Mouse (Mus musculus): ENCODE measurements around the gene Msn. TPM values are rescaled to one million over a fixed set of nuclear protein-coding genes. Genes with fewer than 3 reads are reported as not detected.

Msn gene
- polyA plus RNA-seq, 1 experiment = 127 TPM

DNA sequence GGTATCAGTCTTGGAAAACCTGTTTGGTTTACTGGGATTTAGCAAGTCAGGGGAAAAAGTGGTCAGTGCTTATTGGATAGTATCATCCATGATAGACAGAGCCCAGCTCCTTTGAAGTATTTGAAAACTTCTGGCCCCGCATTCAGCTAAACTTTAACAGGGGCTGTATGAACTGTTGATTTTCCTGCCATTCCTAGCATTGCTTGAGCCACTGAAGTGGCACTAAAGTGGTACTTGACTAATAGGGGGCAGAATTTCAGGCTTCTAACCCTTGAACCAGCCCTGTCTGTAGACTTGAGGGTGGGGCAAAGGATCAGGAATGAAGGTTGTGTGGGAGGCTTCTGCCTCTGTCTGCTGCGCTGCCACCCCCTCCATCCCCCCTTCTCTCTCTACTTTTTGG is 3.2 kb downstream of the Msn start:
- no peaks in the 10 kb centered on the region for H3K9me3 ChIP-seq (replicated peaks; ENCODE audit: control insufficient read depth, insufficient read depth, low read length, poor library complexity, severe bottlenecking)
- no peaks in the 10 kb centered on the region for H3K27me3 ChIP-seq (ENCODE audit: control insufficient read depth, insufficient read depth, low read length, poor library complexity, severe bottlenecking)
- H3K36me3 ChIP-seq (ENCODE audit: control insufficient read depth, insufficient read depth, low read length, poor library complexity, severe bottlenecking) = no peaks in the 10 kb centered on the region
- H3K27ac ChIP-seq (ENCODE audit: insufficient read depth, low read length) = no peak overlapping the region
- TF ChIP-seq CTCF (IDR thresholded peaks at IDR 0.05; ENCODE audit: low read depth, low read length) = no peak
- no peak for TF ChIP-seq POLR2A (IDR thresholded peaks at IDR 0.05; ENCODE audit: insufficient read depth, low read length)
- TF ChIP-seq EP300 (IDR thresholded peaks at IDR 0.05; ENCODE audit: insufficient read depth, low read depth, low read length) = no peak
- no peak overlapping the region for H3K4me3 ChIP-seq (ENCODE audit: low read depth, low read length)
- peaks cover 1% of the 10 kb centered on the region for H3K4me1 ChIP-seq (ENCODE audit: control insufficient read depth, insufficient read depth, low read length)
- H3K9ac ChIP-seq (ENCODE audit: low read depth, poor library complexity, severe bottlenecking) = no peak overlapping the region

DNA sequence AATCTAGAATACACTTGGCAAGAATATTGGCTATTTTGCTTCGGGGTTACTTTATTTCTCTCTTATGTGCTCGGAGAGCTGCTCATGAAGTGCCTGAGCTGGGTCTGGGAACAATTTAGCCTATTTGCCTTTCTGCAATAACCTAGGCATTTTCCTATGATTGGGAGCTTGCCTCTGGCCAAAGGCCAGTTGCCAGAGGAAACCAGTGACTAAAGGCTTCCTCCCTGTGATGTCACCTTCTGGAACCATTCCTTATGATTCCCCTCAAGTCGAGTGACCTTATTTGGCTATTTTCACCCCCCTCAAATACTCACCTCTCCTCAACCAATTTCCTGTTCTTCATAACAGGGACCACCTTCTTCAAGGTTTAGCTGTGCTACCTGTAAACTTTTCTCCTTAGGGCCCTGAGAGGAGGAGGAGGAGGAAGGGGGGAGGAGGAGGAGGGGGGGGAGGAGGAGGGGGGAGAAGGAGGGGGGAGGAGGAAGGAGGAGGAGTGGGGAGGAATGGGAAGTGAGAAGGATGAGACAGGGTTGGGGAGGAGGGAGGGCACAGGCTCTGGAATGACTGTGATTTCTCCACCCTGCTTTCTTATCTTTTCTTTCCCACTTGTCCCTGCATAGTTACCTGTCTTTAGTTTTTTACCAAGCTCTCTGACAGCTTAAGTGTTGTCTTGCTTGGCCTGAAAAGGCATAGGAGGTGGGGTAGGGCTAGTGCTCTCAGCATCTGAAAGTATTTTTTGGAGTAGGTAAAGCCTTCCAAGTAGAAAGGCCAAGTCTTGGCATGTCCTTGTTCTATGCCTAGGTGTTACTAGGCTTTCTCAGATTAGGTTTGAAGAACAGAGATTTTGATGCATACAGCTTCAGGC is 11.8 kb downstream of the Msn start:
- no peak overlapping the region for H3K4me3 ChIP-seq (ENCODE audit: low read depth, low read length)
- H3K27ac ChIP-seq (ENCODE audit: insufficient read depth, low read length) = no peak overlapping the region
- no peaks in the 10 kb centered on the region for H3K4me1 ChIP-seq (ENCODE audit: control insufficient read depth, insufficient read depth, low read length)
- H3K9me3 ChIP-seq (replicated peaks; ENCODE audit: control insufficient read depth, insufficient read depth, low read length, poor library complexity, severe bottlenecking) = no peaks in the 10 kb centered on the region
- no peak overlapping the region for H3K9ac ChIP-seq (ENCODE audit: low read depth, poor library complexity, severe bottlenecking)
- H3K27me3 ChIP-seq (ENCODE audit: control insufficient read depth, insufficient read depth, low read length, poor library complexity, severe bottlenecking) = no peaks in the 10 kb centered on the region
- no peaks in the 10 kb centered on the region for H3K36me3 ChIP-seq (ENCODE audit: control insufficient read depth, insufficient read depth, low read length, poor library complexity, severe bottlenecking)
- TF ChIP-seq POLR2A (IDR thresholded peaks at IDR 0.05; ENCODE audit: insufficient read depth, low read length) (no peak), CTCF (IDR thresholded peaks at IDR 0.05; ENCODE audit: low read depth, low read length) (no peak), EP300 (IDR thresholded peaks at IDR 0.05; ENCODE audit: insufficient read depth, low read depth, low read length) (no peak)

- Histone ChIP-seq H3K27ac (ENCODE audit: insufficient read depth, low read length) (no peak overlapping the region), H3K9ac (ENCODE audit: low read depth, poor library complexity, severe bottlenecking) (no peak overlapping the region), H3K36me3 (ENCODE audit: control insufficient read depth, insufficient read depth, low read length, poor library complexity, severe bottlenecking) (no peaks in the 10 kb centered on the region), H3K4me1 (ENCODE audit: control insufficient read depth, insufficient read depth, low read length) (no peaks in the 10 kb centered on the region), H3K4me3 (ENCODE audit: low read depth, low read length) (no peak overlapping the region), H3K9me3 (replicated peaks; ENCODE audit: control insufficient read depth, insufficient read depth, low read length, poor library complexity, severe bottlenecking) (no peaks in the 10 kb centered on the region), H3K27me3 (ENCODE audit: control insufficient read depth, insufficient read depth, low read length, poor library complexity, severe bottlenecking) (no peaks in the 10 kb centered on the region)
- TF ChIP-seq POLR2A (IDR thresholded peaks at IDR 0.05; ENCODE audit: insufficient read depth, low read length) = no peak
- no peak for TF ChIP-seq CTCF (IDR thresholded peaks at IDR 0.05; ENCODE audit: low read depth, low read length)
- no peak for TF ChIP-seq EP300 (IDR thresholded peaks at IDR 0.05; ENCODE audit: insufficient read depth, low read depth, low read length)
These were observed 17.3 kb downstream of the Msn start for GRCm38 (mm10) chrX:96113106-96113634.

DNA sequence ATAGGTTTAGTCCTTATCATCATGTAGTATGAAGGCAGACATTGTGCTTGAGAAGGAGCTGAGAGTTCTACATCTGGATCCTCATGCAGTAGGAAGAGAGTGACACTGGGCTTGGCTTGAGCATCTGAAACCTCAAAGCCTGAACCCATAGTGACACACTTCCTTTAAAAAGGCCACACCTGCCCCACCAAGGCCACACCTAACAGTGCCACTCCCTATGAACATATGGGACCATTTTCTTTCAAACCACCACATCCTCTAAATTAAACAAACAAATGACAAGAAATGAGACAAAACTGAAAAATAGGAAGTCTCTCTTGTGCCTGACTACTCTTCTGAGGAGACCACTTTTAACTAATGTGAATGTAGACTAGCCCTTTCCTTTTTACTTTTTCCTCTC is 19.7 kb downstream of the Msn start:
- no peak overlapping the region for H3K4me3 ChIP-seq (ENCODE audit: low read depth, low read length)
- H3K9ac ChIP-seq (ENCODE audit: low read depth, poor library complexity, severe bottlenecking) = no peak overlapping the region
- no peak overlapping the region for H3K27ac ChIP-seq (ENCODE audit: insufficient read depth, low read length)
- H3K27me3 ChIP-seq (ENCODE audit: control insufficient read depth, insufficient read depth, low read length, poor library complexity, severe bottlenecking) = no peaks in the 10 kb centered on the region
- H3K9me3 ChIP-seq (replicated peaks; ENCODE audit: control insufficient read depth, insufficient read depth, low read length, poor library complexity, severe bottlenecking) = no peaks in the 10 kb centered on the region
- no peaks in the 10 kb centered on the region for H3K36me3 ChIP-seq (ENCODE audit: control insufficient read depth, insufficient read depth, low read length, poor library complexity, severe bottlenecking)
- H3K4me1 ChIP-seq (ENCODE audit: control insufficient read depth, insufficient read depth, low read length) = no peaks in the 10 kb centered on the region
- TF ChIP-seq CTCF (IDR thresholded peaks at IDR 0.05; ENCODE audit: low read depth, low read length) = no peak
- no peak for TF ChIP-seq POLR2A (IDR thresholded peaks at IDR 0.05; ENCODE audit: insufficient read depth, low read length)
- no peak for TF ChIP-seq EP300 (IDR thresholded peaks at IDR 0.05; ENCODE audit: insufficient read depth, low read depth, low read length)

GRCm38 (mm10) chrX:96117366-96117765 is 21.5 kb downstream of the Msn start:
- Histone ChIP-seq H3K27ac (ENCODE audit: insufficient read depth, low read length) (no peak overlapping the region), H3K9ac (ENCODE audit: low read depth, poor library complexity, severe bottlenecking) (no peak overlapping the region), H3K4me3 (ENCODE audit: low read depth, low read length) (no peak overlapping the region), H3K36me3 (ENCODE audit: control insufficient read depth, insufficient read depth, low read length, poor library complexity, severe bottlenecking) (no peaks in the 10 kb centered on the region), H3K27me3 (ENCODE audit: control insufficient read depth, insufficient read depth, low read length, poor library complexity, severe bottlenecking) (no peaks in the 10 kb centered on the region), H3K4me1 (ENCODE audit: control insufficient read depth, insufficient read depth, low read length) (no peaks in the 10 kb centered on the region), H3K9me3 (replicated peaks; ENCODE audit: control insufficient read depth, insufficient read depth, low read length, poor library complexity, severe bottlenecking) (no peaks in the 10 kb centered on the region)
- no peak for TF ChIP-seq CTCF (IDR thresholded peaks at IDR 0.05; ENCODE audit: low read depth, low read length)
- TF ChIP-seq POLR2A (IDR thresholded peaks at IDR 0.05; ENCODE audit: insufficient read depth, low read length) = no peak
- no peak for TF ChIP-seq EP300 (IDR thresholded peaks at IDR 0.05; ENCODE audit: insufficient read depth, low read depth, low read length)

GRCm38 (mm10) chrX:96119997-96120396 is 24.2 kb downstream of the Msn start:
- TF ChIP-seq CTCF (IDR thresholded peaks at IDR 0.05; ENCODE audit: low read depth, low read length) = no peak
- no peak for TF ChIP-seq POLR2A (IDR thresholded peaks at IDR 0.05; ENCODE audit: insufficient read depth, low read length)
- no peak for TF ChIP-seq EP300 (IDR thresholded peaks at IDR 0.05; ENCODE audit: insufficient read depth, low read depth, low read length)
- H3K9ac ChIP-seq (ENCODE audit: low read depth, poor library complexity, severe bottlenecking) = no peak overlapping the region
- H3K27me3 ChIP-seq (ENCODE audit: control insufficient read depth, insufficient read depth, low read length, poor library complexity, severe bottlenecking) = no peaks in the 10 kb centered on the region
- no peaks in the 10 kb centered on the region for H3K9me3 ChIP-seq (replicated peaks; ENCODE audit: control insufficient read depth, insufficient read depth, low read length, poor library complexity, severe bottlenecking)
- no peak overlapping the region for H3K4me3 ChIP-seq (ENCODE audit: low read depth, low read length)
- no peaks in the 10 kb centered on the region for H3K36me3 ChIP-seq (ENCODE audit: control insufficient read depth, insufficient read depth, low read length, poor library complexity, severe bottlenecking)
- no peak overlapping the region for H3K27ac ChIP-seq (ENCODE audit: insufficient read depth, low read length)
- H3K4me1 ChIP-seq (ENCODE audit: control insufficient read depth, insufficient read depth, low read length) = no peaks in the 10 kb centered on the region
